ENCODE assay signal across 28 mouse cellular contexts in the genomic region with DNA sequence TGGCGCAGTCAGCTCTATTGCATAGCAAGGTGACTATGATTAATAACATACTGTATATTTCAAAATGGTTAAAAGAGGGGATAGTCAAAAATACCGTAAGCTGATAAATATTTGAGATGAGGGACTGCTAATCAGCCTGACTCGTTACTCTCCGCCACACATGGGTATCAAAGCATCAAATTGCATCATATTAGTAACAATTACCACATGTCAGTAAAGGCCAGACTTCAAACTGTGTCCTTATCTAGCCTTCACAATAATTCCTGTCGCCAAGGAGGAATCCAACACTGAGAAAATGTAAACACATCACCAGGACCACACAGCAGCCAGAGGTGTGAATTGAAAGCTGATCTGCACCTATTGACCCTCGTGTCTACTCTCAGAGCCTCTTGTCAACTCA.
"Had no signal": no experiment of that assay in that cellular context is flagged by ENCODE, and none has a peak within 500 bp of the region (broad histone marks: within the 10 kb centered on the region; RNA-seq: fewer than 3 reads in every experiment).

No protein-coding gene starts in this region.

- DNase-seq: cerebellum, adult 8-10 months; cerebellum, adult 9-10 months; cerebellum, adult 9-11 months; cerebellum, postnatal 10 days; cerebellum, postnatal 14 days; cerebellum, postnatal 25 days; cerebellum, postnatal 36 days; embryo, embryonic 11 days; forebrain, postnatal 0 days; gastrocnemius, adult 2 months; gastrocnemius, postnatal 10 days; gastrocnemius, postnatal 14 days; gastrocnemius, postnatal 25 days; gastrocnemius, postnatal 36 days; heart, adult 11 months; heart, adult 18-20 months; heart, adult 2 months had no signal

- H3K4me1 ChIP-seq: embryonic facial prominence, embryonic 10.5 days; embryonic facial prominence, embryonic 12.5 days; forebrain, embryonic 12.5 days; forebrain, embryonic 15.5 days had no signal

- H3K4me3 ChIP-seq: embryonic facial prominence, embryonic 10.5 days; embryonic facial prominence, embryonic 12.5 days; embryonic facial prominence, embryonic 13.5 days; embryonic facial prominence, embryonic 15.5 days; erythroblast, embryonic 14.5 days; forebrain, embryonic 10.5 days; forebrain, embryonic 12.5 days; forebrain, embryonic 13.5 days; forebrain, embryonic 15.5 days; gastrocnemius, adult 2 months; heart, adult 2 months had no signal

- H3K4me2 ChIP-seq: embryonic facial prominence, embryonic 12.5 days; embryonic facial prominence, embryonic 13.5 days; embryonic facial prominence, embryonic 15.5 days; forebrain, embryonic 12.5 days; forebrain, embryonic 13.5 days; forebrain, embryonic 15.5 days had no signal

- ATAC-seq: forebrain, embryonic 13.5 days; forebrain, embryonic 14.5 days; forebrain, embryonic 15.5 days; forebrain, embryonic 16.5 days; forebrain, postnatal 0 days had no signal

- H3K9ac ChIP-seq: embryonic facial prominence, embryonic 12.5 days; embryonic facial prominence, embryonic 13.5 days; embryonic facial prominence, embryonic 15.5 days; forebrain, embryonic 12.5 days; forebrain, embryonic 13.5 days; forebrain, embryonic 15.5 days; forebrain, postnatal 0 days had no signal

- H3K9me3 ChIP-seq: embryonic facial prominence, embryonic 10.5 days; embryonic facial prominence, embryonic 12.5 days; embryonic facial prominence, embryonic 13.5 days; embryonic facial prominence, embryonic 15.5 days; forebrain, embryonic 10.5 days; forebrain, embryonic 12.5 days; forebrain, embryonic 13.5 days; forebrain, embryonic 15.5 days had no signal

- H3K27ac ChIP-seq: embryonic facial prominence, embryonic 10.5 days; embryonic facial prominence, embryonic 12.5 days; embryonic facial prominence, embryonic 13.5 days; embryonic facial prominence, embryonic 15.5 days; forebrain, embryonic 10.5 days; forebrain, embryonic 12.5 days; forebrain, embryonic 13.5 days; forebrain, embryonic 15.5 days; gastrocnemius, adult 2 months; heart, adult 2 months had no signal

- H3K36me3 ChIP-seq: embryonic facial prominence, embryonic 10.5 days; embryonic facial prominence, embryonic 12.5 days; embryonic facial prominence, embryonic 13.5 days; embryonic facial prominence, embryonic 15.5 days; forebrain, embryonic 10.5 days; forebrain, embryonic 12.5 days; forebrain, embryonic 15.5 days had no signal

- H3K27me3 ChIP-seq: embryonic facial prominence, embryonic 12.5 days; forebrain, embryonic 12.5 days; forebrain, embryonic 15.5 days had no signal
